In the genomic region with DNA sequence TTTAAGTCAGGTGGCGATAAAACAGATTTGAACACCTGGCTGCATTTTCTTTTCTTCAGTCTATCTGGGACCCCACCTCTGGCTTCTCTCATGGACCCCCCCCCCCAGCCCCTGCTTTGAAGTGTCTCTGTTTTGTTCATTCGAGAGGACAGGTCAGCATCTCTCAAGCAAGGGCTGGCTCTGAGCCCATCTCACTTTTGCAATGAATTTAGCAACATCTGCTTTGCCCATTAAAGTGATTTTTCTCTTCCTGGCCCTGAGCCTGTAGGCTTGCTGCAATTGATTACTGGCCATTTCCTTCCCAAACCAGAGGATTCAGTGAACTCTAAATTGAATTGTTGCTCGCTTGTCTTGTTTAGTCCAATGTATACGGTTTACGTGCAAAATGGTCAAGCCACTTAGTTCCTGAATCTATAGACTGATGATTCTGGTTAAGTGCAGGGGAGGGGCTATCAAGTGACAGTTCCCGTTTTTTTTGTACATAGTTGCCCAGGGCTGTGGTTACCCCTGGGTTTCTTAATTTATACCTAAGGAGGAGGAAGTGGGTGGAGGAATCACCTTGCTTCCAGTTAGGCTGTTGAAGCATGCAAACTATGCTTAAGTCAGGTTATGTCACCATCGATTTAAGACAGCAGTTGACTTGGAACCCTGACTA, we compare ENCODE assay signal across 9 mouse cellular contexts.
DNase-seq lines count a peak whose midpoint lies in the region; ATAC-seq and TF ChIP-seq lines count a peak whose summit lies in the region.
"Had no signal": no experiment of that assay in that cellular context is flagged by ENCODE, and none has a peak within 500 bp of the region (broad histone marks: within the 10 kb centered on the region; RNA-seq: fewer than 3 reads in every experiment).

No protein-coding gene starts in this region.

- peak; percentile 26 to 60 for DNase-seq in lung, adult 18-20 months
- no peak for DNase-seq in lung, adult 2 months
- peak; percentile 42 for DNase-seq in induced T-regulatory cell, adult 2 months (ENCODE audit: low read depth)
- no peak for DNase-seq in thymus, postnatal 10 days (ENCODE audit: low spot score in 2 of 2)
- DNase-seq in cerebellum, postnatal 10 days = no peak
- no peak for DNase-seq in layer of hippocampus, adult 9-10 months (ENCODE audit: low spot score)

- H3K27ac ChIP-seq in brown adipose tissue, adult 24 weeks (replicated peaks; ENCODE audit: low read depth, low read length) = peak overlapping the region; percentile 18; the same call in 1 of the 2 replicates
- H3K27ac ChIP-seq: forebrain, embryonic 15.5 days had no signal

- H3K4me3 ChIP-seq in lung, adult 2 months (replicated peaks; ENCODE audit: extremely low read depth, low read depth, low read length) = no peak overlapping the region
- no peak overlapping the region for H3K4me3 ChIP-seq in brown adipose tissue, adult 24 weeks (ENCODE audit: insufficient read depth, low read depth, low read length)
- H3K4me3 ChIP-seq: forebrain, embryonic 15.5 days had no signal

- no peak for TF ChIP-seq CTCF in lung, adult 2 months (IDR thresholded peaks at IDR 0.05; ENCODE audit: insufficient read depth, low read length)

- peaks cover 22% of the 10 kb centered on the region for H3K4me1 ChIP-seq in lung, adult 2 months (ENCODE audit: control insufficient read depth, insufficient read depth, low read length)
- H3K4me1 ChIP-seq in brown adipose tissue, adult 24 weeks (ENCODE audit: control insufficient read depth, insufficient read depth, insufficient read length, low read length) = peaks cover 23% of the 10 kb centered on the region; the same call in 1 of the 2 replicates
- H3K4me1 ChIP-seq: forebrain, embryonic 15.5 days had no signal

- no peak for TF ChIP-seq POLR2A in lung, adult 2 months (IDR thresholded peaks at IDR 0.05; ENCODE audit: borderline replicate concordance, extremely low read depth, low read depth, low read length)

- ATAC-seq in neutrophil, adult 5-6 weeks (ENCODE audit: extremely low read depth, insufficient number of reproducible peaks, low FRiP score, poor library complexity, severe bottlenecking) = peak; percentile 93
- ATAC-seq: forebrain, embryonic 15.5 days had no signal

- WGBS in lung, adult 2 months = 37% methylated on average over 7 of the region's 7 CpGs

Comparison
In these comparisons a context has a peak if more than half of its experiments do, and no peak if none do; other contexts are left out.
1. DNase-seq: peak in lung, adult 18-20 months (2 of 2) and induced T-regulatory cell, adult 2 months (single experiment); none in lung, adult 2 months (single experiment), thymus, postnatal 10 days (0 of 2), cerebellum, postnatal 10 days (0 of 2) and layer of hippocampus, adult 9-10 months (single experiment).